13 mouse cellular contexts compared by ENCODE assay signal in genomic region chr4:151919135-151919840, GRCm38 (mm10). TPM values are rescaled to one million over a fixed set of nuclear protein-coding genes. Genes with fewer than 3 reads are reported as not detected.
DNase-seq lines count a peak whose midpoint lies in the region; ATAC-seq and TF ChIP-seq lines count a peak whose summit lies in the region.
"Had no signal": no experiment of that assay in that cellular context is flagged by ENCODE, and none has a peak within 500 bp of the region (broad histone marks: within the 10 kb centered on the region; RNA-seq: fewer than 3 reads in every experiment).

No protein-coding gene starts in this region.

- TF ChIP-seq POLR2A in heart, adult 2 months (IDR thresholded peaks at IDR 0.05; ENCODE audit: insufficient read depth, low read depth, low read length), result no peak
- TF ChIP-seq POLR2A in MEL (IDR thresholded peaks at IDR 0.05; ENCODE audit: control insufficient read depth in 1 of 2, insufficient read depth in 1 of 2, low read depth in 1 of 2, low read length in 2 of 2, poor library complexity in 1 of 2), result no peak
- TF ChIP-seq POLR2A in lung, adult 2 months (IDR thresholded peaks at IDR 0.05; ENCODE audit: borderline replicate concordance, extremely low read depth, low read depth, low read length), result no peak

- no peak overlapping the region for H3K9ac ChIP-seq in heart, embryonic 12.5 days
- H3K9ac ChIP-seq in heart, adult 2 months (ENCODE audit: low read depth, low read length), result no peak overlapping the region
- no peak overlapping the region for H3K9ac ChIP-seq in MEL (ENCODE audit: control insufficient read depth, low read depth, low read length, poor library complexity, severe bottlenecking)
- peak overlapping the region; percentile 45; the same call in 1 of the 2 replicates for H3K9ac ChIP-seq in liver, embryonic 12.5 days
- H3K9ac ChIP-seq: midbrain, embryonic 13.5 days had no signal

- no peaks in the 10 kb centered on the region for H3K27me3 ChIP-seq in heart, embryonic 12.5 days (replicated peaks)
- H3K27me3 ChIP-seq in heart, adult 2 months (ENCODE audit: control insufficient read depth, insufficient read depth, low read length), result no peaks in the 10 kb centered on the region
- H3K27me3 ChIP-seq in E14TG2a.4 (ENCODE audit: insufficient read depth, low read length), result peaks cover 22% of the 10 kb centered on the region
- H3K27me3 ChIP-seq in MEL (ENCODE audit: control insufficient read depth in 1 of 2, insufficient read depth in 2 of 2, low read length in 2 of 2), result no peaks in the 10 kb centered on the region
- H3K27me3 ChIP-seq in liver, embryonic 12.5 days (replicated peaks), result 0 out of 2 replicates have a peak, but pooled peaks cover 3% of the 10 kb centered on the region
- H3K27me3 ChIP-seq: midbrain, embryonic 13.5 days had no signal

- no peak for DNase-seq in heart, adult 2 months
- DNase-seq in MEL (ENCODE audit: low read depth, low spot score), result peak; percentile 25
- DNase-seq in layer of hippocampus, postnatal 10 days (ENCODE audit: low spot score in 2 of 2), result no peak
- DNase-seq in lung, adult 2 months, result no peak
- DNase-seq: adrenal gland, postnatal 14 days; cerebellum, postnatal 14 days; kidney, postnatal 10 days; thymus, postnatal 4 days had no signal

- TF ChIP-seq RAD21 in MEL (IDR thresholded peaks at IDR 0.05; ENCODE audit: low read depth, low read length), result no peak

- H3K9me3 ChIP-seq in heart, embryonic 12.5 days (replicated peaks), result peaks cover 31% of the 10 kb centered on the region
- H3K9me3 ChIP-seq in E14TG2a.4 (ENCODE audit: low read length), result peaks cover 35% of the 10 kb centered on the region
- no peaks in the 10 kb centered on the region for H3K9me3 ChIP-seq in MEL (replicated peaks; ENCODE audit: insufficient read depth, low read length)
- peaks cover 14% of the 10 kb centered on the region for H3K9me3 ChIP-seq in liver, embryonic 12.5 days (replicated peaks)
- H3K9me3 ChIP-seq: midbrain, embryonic 13.5 days had no signal

- 67% methylated on average over 20 of the region's 20 CpGs for WGBS in heart, embryonic 12.5 days
- WGBS in heart, adult 2 months, result 74% methylated on average over 20 of the region's 20 CpGs
- 55% methylated on average over 20 of the region's 20 CpGs for WGBS in liver, embryonic 12.5 days (ENCODE audit: insufficient replicate concordance)
- WGBS in lung, adult 2 months, result 57% methylated on average over 20 of the region's 20 CpGs

- H3K4me1 ChIP-seq in heart, embryonic 12.5 days (replicated peaks), result no peaks in the 10 kb centered on the region
- no peaks in the 10 kb centered on the region for H3K4me1 ChIP-seq in heart, adult 2 months (ENCODE audit: control insufficient read depth, insufficient read depth, low read length)
- H3K4me1 ChIP-seq in E14TG2a.4 (replicated peaks; ENCODE audit: low read depth, low read length) (peaks cover 22% of the 10 kb centered on the region), MEL (ENCODE audit: control insufficient read depth in 1 of 2, insufficient read depth in 2 of 2, low read length in 2 of 2) (peaks cover 0 to 4% of the 10 kb centered on the region in 2 experiments; a peak in 1 of 4 replicates)
- H3K4me1 ChIP-seq in liver, embryonic 12.5 days, result peaks cover 16% of the 10 kb centered on the region
- H3K4me1 ChIP-seq in lung, adult 2 months (ENCODE audit: control insufficient read depth, insufficient read depth, low read length), result no peaks in the 10 kb centered on the region

- TF ChIP-seq EP300 in heart, adult 2 months (IDR thresholded peaks at IDR 0.05; ENCODE audit: insufficient read depth, low read depth, low read length), result no peak
- 0 out of 4 replicates have a peak, but pooled peaks of 1 of the 2 experiments have one; percentile 11 for TF ChIP-seq EP300 in MEL (IDR thresholded peaks at IDR 0.05; ENCODE audit: low read depth in 1 of 2, low read length in 2 of 2)

- no peak for ATAC-seq in heart, embryonic 12.5 days (ENCODE audit: insufficient number of reproducible peaks, low FRiP score)
- ATAC-seq in liver, embryonic 12.5 days, result peak; percentile 75
- ATAC-seq: inflammation-experienced regulatory T-cells, adult 6 months had no signal

- peak overlapping the region; percentile 63 for H3K4me2 ChIP-seq in heart, embryonic 12.5 days
- peak overlapping the region; percentile 63 for H3K4me2 ChIP-seq in liver, embryonic 12.5 days

- no peaks in the 10 kb centered on the region for H3K79me2 ChIP-seq in heart, adult 2 months (replicated peaks; ENCODE audit: control insufficient read depth, insufficient read depth, low read length)
- H3K79me2 ChIP-seq in MEL (ENCODE audit: control insufficient read depth, insufficient read depth, low read length, poor library complexity), result no peaks in the 10 kb centered on the region

- H3K27ac ChIP-seq in heart, embryonic 12.5 days (ENCODE audit: poor library complexity, severe bottlenecking), result no peak overlapping the region
- no peak overlapping the region for H3K27ac ChIP-seq in heart, adult 2 months
- H3K27ac ChIP-seq in MEL (ENCODE audit: control insufficient read depth, low read depth, low read length), result no peak overlapping the region
- peak overlapping the region; percentile 67 for H3K27ac ChIP-seq in liver, embryonic 12.5 days
- H3K27ac ChIP-seq: midbrain, embryonic 13.5 days had no signal

- H3K36me3 ChIP-seq in heart, embryonic 12.5 days, result no peaks in the 10 kb centered on the region
- H3K36me3 ChIP-seq in heart, adult 2 months (ENCODE audit: control insufficient read depth, insufficient read depth, low read length), result no peaks in the 10 kb centered on the region
- H3K36me3 ChIP-seq in E14TG2a.4 (ENCODE audit: insufficient read depth, low read length) (no peaks in the 10 kb centered on the region), MEL (ENCODE audit: control insufficient read depth in 1 of 2, insufficient read depth in 2 of 2, low read length in 2 of 2) (no peaks in the 10 kb centered on the region)
- no peaks in the 10 kb centered on the region for H3K36me3 ChIP-seq in liver, embryonic 12.5 days
- H3K36me3 ChIP-seq: midbrain, embryonic 13.5 days had no signal

- H3K4me3 ChIP-seq in heart, embryonic 12.5 days, result no peak overlapping the region
- no peak overlapping the region for H3K4me3 ChIP-seq in heart, adult 2 months
- H3K4me3 ChIP-seq in E14TG2a.4 (replicated peaks; ENCODE audit: low read length), result peak overlapping the region; percentile 49
- H3K4me3 ChIP-seq in MEL (ENCODE audit: control insufficient read depth in 1 of 2, insufficient read depth in 1 of 2, low read depth in 2 of 2, low read length in 2 of 2), result no peak overlapping the region
- H3K4me3 ChIP-seq in liver, embryonic 12.5 days, result peak overlapping the region; percentile 22; the same call in 1 of the 2 replicates
- H3K4me3 ChIP-seq in lung, adult 2 months (replicated peaks; ENCODE audit: extremely low read depth, low read depth, low read length), result no peak overlapping the region

- no peak for TF ChIP-seq CTCF in heart, adult 2 months (IDR thresholded peaks at IDR 0.05)
- TF ChIP-seq CTCF in E14TG2a.4 (conservative IDR thresholded peaks at IDR 0.05; ENCODE audit: low read length), result no peak
- no peak for TF ChIP-seq CTCF in MEL (IDR thresholded peaks at IDR 0.05 in 2 of 3, conservative IDR thresholded peaks at IDR 0.05 in 1 of 3; ENCODE audit: control insufficient read depth in 1 of 3, insufficient read depth in 1 of 3, low read depth in 2 of 3, low read length in 3 of 3, poor library complexity in 1 of 3, severe bottlenecking in 1 of 3)
- TF ChIP-seq CTCF in lung, adult 2 months (IDR thresholded peaks at IDR 0.05; ENCODE audit: insufficient read depth, low read length), result no peak

- intact Hi-C loops in heart, adult 2 months (cut with DNase I), result no loop called here

TF ChIP-seq in MEL, 35 proteins besides CTCF, POLR2A, EP300 and RAD21:
- TF ChIP-seq TCF12 (IDR thresholded peaks at IDR 0.05; ENCODE audit: low read depth, low read length), result no peak
- no peak for TF ChIP-seq JUND (IDR thresholded peaks at IDR 0.05; ENCODE audit: low read depth, low read length)
- TF ChIP-seq BHLHE40 (IDR thresholded peaks at IDR 0.05; ENCODE audit: borderline replicate concordance, low read depth, low read length), result no peak
- no peak for TF ChIP-seq HCFC1 (IDR thresholded peaks at IDR 0.05; ENCODE audit: low read depth, low read length)
- TF ChIP-seq ZNF384 (IDR thresholded peaks at IDR 0.05; ENCODE audit: low read depth, low read length), result no peak
- no peak for TF ChIP-seq ZKSCAN1 (IDR thresholded peaks at IDR 0.05; ENCODE audit: low read depth, low read length)
- TF ChIP-seq CHD2 (IDR thresholded peaks at IDR 0.05; ENCODE audit: low read length), result no peak
- TF ChIP-seq MYC (IDR thresholded peaks at IDR 0.05; ENCODE audit: low read depth, low read length), result no peak
- TF ChIP-seq NRF1 (IDR thresholded peaks at IDR 0.05; ENCODE audit: insufficient read depth, low read depth, low read length, poor library complexity, severe bottlenecking), result no peak
- no peak for TF ChIP-seq ELF1 (IDR thresholded peaks at IDR 0.05; ENCODE audit: low read depth, low read length)

RNA-seq across cellular contexts. Expression of gene Dnajc11, which starts 14.2 kb away (rescaled TPM):
- 61.1 and 63.8 TPM in 2 replicates for polyA plus RNA-seq in heart, embryonic 12.5 days (2016; fragmentation: Nextera tagmentation; extraction: Ambion mirVana)
- 10 to 100 TPM; 71.0 to 84.3 TPM for total RNA-seq in heart, adult 2 months (2021)
- polyA plus RNA-seq in heart, adult 2 months (2012; rRNA removed), result 55.9 and 66.9 TPM in 2 replicates
- total RNA-seq in MEL (2012; rRNA removed), result 109 and 128 TPM in 2 replicates
- 100 to 1,000 TPM; 157 to 278 TPM for polyA plus RNA-seq in MEL (2012; ENCODE audit: insufficient read depth in 1 of 2, insufficient read length in 2 of 2, low read depth in 1 of 2, low replicate concordance in 2 of 2, missing spikeins in 1 of 2)
- 74.4 and 85.1 TPM in 2 replicates for polyA plus RNA-seq in liver, embryonic 12.5 days (2016; fragmentation: Nextera tagmentation; extraction: Ambion mirVana)
- 10 to 100 TPM; 75.8 to 82.0 TPM for total RNA-seq in layer of hippocampus, postnatal 10 days (2021)
- 30.8 and 45.8 TPM in 2 replicates for polyA plus RNA-seq in lung, adult 2 months (2012; rRNA removed)

RNA-seq across cellular contexts. Expression of gene Camta1, which starts 57.6 kb away (rescaled TPM):
- 159 and 165 TPM in 2 replicates for polyA plus RNA-seq in heart, embryonic 12.5 days (2016; fragmentation: Nextera tagmentation; extraction: Ambion mirVana)
- total RNA-seq in heart, adult 2 months (2021), result 100 to 1,000 TPM; 208 to 234 TPM
- polyA plus RNA-seq in heart, adult 2 months (2012; rRNA removed), result 39.4 and 75.3 TPM in 2 replicates
- total RNA-seq in MEL (2012; rRNA removed), result 23.5 and 28.2 TPM in 2 replicates
- polyA plus RNA-seq in MEL (2012; ENCODE audit: insufficient read depth in 1 of 2, insufficient read length in 2 of 2, low read depth in 1 of 2, low replicate concordance in 2 of 2, missing spikeins in 1 of 2), result 10 to 100 TPM in 1 of 2 experiments, not detected in 1; 87.5 TPM
- 49.6 and 59.1 TPM in 2 replicates for polyA plus RNA-seq in liver, embryonic 12.5 days (2016; fragmentation: Nextera tagmentation; extraction: Ambion mirVana)
- total RNA-seq in layer of hippocampus, postnatal 10 days (2021), result 100 to 1,000 TPM; 218 to 223 TPM
- polyA plus RNA-seq in lung, adult 2 months (2012; rRNA removed), result 8.4 and 10.4 TPM in 2 replicates

Comparison
In these comparisons a context has a peak if more than half of its experiments do, and no peak if none do; other contexts are left out.
1. H3K4me3 ChIP-seq: peak in E14TG2a.4 (single experiment) and liver, embryonic 12.5 days (single experiment); none in heart, embryonic 12.5 days (single experiment), heart, adult 2 months (single experiment), MEL (0 of 2) and lung, adult 2 months (single experiment).